Mouse (Mus musculus) liver, postnatal 0 days (tissue): ENCODE measurements at regions not wholly inside any gene's neighbourhood (a gene's known extent, or its start where the extent isn't known, plus 50 kb on each side); places are given as distances from the start of the nearest gene placed in this dataset.

Source experiments
- CTCF ChIP-seq: sonication (generic); IDR thresholded peaks from 2 replicates; pipeline ENCODE4 v1.5.1; 2016; ENCODE audit warnings: antibody characterized with exemption, low read depth
- EP300 ChIP-seq: IDR thresholded peaks from 2 replicates; pipeline ENCODE4 v1.6.1; 2016; ENCODE audit warnings: antibody characterized with exemption, low read depth, mild to moderate bottlenecking

- TF ChIP-seq CTCF (no peak), EP300 (no peak)
These were observed 232.3 kb upstream of the Isx start for GRCm38 (mm10) chr8:74640636-74641035.
